Mouse (Mus musculus): ENCODE results near the gene Sorcs2.

Sorcs2 gene

DNA sequence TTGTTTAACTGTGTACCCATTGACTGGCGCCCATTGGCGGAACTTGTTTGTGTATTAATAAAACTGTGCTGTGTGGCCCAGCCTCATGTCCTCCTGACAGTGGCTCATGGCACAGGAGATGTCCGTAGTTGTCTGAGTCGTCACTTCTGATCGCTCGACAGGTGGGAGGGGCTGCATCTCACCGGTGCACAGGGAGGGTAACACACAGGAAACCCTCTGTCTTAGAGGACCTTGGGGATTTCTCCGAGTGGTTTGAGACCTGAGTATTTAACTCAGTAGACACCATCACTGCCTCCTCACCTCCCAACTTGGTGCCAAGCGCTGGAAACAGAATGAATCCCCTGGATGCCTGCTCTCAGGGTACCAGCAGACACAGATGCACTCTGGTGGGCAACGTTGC lies 394.1 kb downstream of the Sorcs2 start:
- peak; percentile 64 for DNase-seq (ENCODE audit: low read depth)

DNA sequence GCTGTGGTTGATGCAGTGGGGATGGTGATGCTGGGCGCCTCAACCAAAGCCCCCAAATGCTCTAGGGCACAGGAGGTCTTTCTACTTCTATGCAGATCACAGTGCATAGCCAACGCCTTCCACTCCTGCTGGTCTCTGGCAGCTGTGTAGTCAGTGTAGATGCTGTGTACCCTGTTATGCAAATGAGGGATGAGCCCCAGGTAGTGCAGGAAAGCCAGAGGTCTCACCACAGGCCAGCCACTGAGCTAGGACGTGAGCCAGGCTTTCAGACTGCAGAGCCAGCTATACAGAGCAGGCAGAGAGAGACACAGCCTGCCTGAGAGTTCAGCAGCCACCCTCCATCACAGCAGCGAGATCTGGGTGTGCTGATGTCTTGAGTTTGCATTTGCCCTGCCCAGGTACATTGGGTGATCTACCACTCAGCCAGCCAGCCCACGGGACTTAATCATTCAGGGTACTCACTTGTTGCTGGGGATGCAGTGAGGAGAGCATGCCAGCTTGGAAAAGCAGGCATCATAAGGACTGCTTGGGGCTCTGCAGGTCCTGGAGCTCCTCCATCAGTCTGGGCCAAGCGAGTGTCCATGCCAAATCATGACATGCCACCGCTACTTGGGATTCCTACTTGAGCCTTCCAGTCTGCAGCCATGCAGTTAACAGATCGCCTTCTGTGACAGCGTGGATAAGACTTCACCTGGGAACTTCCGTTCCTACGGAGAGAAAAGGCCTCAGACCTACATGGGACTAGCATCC lies 407.8 kb downstream of the Sorcs2 start:
- no peak for DNase-seq (ENCODE audit: low read depth)

DNA sequence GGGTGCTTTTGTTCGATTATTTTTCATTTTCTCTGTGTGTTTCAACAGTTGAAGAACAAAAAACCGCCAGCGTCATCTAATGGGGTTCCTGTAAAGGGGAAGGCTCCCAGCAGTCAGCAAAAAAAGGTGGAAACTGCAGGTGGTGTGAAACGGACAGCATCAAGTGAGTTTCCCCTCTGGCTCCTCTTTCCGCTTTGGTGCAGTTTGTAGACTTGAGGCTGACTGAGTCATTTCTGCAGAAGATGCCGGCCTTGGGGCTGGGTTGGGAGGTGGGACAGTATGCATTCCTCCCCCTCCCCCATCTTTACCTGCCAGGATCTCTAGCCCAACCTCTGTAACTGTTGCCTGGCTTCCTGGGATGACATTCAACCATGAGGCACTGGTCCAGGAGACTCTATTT lies 408.4 kb downstream of the Sorcs2 start:
- DNase-seq (ENCODE audit: low read depth) = no peak

DNA sequence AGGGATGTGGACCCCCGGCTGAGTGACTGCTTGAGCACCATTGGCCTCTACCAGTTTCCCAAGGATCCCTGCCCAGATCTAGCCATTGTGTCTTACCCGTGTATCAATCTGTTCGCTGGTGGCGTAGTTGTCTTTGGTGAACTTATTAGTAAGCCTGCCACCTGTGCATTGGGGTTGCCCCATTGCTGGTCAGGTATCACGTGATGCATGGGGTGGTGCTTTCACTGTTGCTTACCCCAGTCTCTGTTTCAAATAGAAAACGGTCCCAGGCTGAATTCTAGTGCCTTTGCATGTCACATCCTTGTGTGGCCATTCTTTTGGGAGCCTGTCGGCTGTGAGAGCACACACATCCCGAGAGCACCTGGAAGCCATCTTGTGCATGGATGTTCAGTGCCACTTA lies 409.9 kb downstream of the Sorcs2 start:
- DNase-seq (ENCODE audit: low read depth) = no peak

DNA sequence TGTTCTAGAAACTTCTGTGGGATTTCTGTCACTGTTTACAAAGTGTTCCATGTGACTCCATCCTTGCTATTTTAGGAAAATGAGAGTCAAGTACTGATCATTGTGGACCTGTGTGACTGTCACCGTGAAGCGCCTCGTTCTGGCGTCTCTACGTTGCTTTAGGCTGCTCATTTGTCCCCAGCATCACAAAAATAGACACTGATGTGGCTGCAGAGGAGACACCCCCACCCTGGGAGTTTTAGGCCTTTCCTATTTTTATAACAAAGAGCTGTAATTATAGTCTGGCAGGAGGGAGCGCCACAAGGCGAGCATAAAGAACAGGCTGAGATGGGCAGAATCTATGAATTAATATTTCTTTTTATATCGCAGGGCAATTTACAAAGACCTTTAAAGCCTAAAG lies 412.3 kb downstream of the Sorcs2 start:
- DNase-seq (ENCODE audit: low read depth) = no peak

DNA sequence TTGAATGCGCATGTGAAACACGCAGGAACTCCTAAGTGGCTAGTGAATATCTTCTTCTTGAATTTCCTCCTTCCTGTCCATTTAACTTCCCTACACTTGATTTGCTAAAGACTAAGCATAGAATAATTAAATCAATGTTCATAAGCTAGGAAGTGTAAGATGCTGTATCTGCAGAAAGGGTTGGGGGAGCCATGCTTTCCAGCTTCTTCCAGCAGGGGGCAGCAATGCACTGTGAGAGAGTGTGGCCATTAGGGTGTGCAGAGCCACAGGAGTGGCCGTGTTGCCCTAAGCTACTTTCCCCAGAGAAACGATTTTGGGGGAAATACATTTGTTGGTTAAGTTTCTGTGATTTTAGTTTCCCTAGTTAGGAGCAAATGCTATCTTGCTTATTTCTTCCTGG lies 416.0 kb downstream of the Sorcs2 start:
- peak; percentile 87 for DNase-seq (ENCODE audit: low read depth)

DNA sequence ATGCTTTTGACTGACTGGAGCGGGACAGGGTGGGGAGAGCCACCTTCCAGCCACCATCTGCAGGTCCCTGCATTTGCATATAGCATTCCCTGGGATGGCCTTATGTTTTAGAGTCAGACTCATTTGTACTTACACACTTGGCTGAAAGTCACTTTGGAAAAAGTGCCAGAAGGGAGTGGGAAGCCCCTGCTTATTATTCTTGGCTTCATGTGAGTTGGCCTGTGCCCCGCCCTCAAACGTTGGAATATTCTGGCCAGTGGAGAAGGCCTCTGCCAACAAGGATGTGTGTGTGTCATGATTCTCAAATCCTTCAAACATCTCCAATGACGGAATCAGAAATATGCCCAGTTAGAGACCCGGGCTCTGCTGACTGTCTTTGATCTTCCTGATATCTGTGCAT lies 416.6 kb downstream of the Sorcs2 start:
- no peak for DNase-seq (ENCODE audit: low read depth)

DNA sequence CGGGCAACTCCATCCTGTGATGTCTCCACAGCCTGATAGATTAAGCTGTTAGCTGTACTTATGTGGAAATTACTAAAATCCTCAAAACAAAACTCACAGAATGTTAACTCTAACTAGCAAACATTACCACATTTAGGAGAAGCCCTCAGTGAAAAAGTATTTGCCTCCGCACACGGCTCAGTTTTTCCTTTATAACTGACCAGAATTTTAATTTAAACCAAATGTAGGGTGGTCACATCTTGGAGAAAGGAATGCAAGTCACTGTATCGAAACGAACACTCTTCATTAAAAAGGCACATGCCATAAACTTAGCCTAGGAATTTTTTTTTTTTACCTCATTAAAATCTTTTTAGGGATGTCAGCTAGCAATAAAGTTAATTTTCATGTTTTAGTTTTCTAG lies 417.4 kb downstream of the Sorcs2 start:
- DNase-seq (ENCODE audit: low read depth) = no peak

DNA sequence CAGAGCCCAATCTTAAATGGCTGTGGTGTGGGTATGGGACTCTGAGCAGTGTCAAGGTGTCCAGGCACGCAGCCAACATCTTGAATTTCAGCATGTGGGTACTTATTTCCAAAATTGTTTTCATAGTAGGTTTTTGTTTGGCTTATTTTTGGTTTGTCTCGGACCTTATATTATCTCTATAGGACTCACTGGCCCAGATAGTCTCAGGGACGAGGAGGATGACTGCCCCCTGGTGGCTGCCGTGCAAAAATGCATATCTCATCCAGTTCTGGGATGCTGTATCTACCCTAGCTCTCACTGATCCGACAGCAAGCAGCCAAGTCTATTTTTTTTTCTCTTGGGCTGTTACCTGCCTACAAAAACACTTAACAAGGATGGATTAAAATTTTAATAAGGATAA lies 422.3 kb downstream of the Sorcs2 start:
- peak; percentile 82 for DNase-seq (ENCODE audit: low read depth)

DNA sequence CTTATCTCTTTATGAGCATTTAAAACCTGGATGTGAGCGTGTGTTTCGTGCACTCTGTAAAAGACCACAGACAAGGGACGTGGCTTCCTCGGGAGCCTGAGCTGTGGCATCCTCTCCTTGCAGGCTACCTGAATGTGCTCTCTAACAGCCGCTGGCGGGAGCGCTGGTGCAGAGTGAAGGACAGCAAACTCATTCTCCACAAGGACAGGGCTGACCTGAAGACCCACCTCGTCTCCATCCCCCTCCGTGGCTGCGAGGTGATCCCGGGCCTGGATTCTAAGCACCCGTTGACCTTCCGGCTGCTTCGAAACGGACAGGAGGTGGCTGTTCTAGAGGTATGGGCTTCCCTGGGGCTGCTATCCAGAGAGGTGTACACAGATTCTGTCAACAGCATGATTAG lies 423.7 kb downstream of the Sorcs2 start:
- DNase-seq (ENCODE audit: low read depth) = no peak

DNA sequence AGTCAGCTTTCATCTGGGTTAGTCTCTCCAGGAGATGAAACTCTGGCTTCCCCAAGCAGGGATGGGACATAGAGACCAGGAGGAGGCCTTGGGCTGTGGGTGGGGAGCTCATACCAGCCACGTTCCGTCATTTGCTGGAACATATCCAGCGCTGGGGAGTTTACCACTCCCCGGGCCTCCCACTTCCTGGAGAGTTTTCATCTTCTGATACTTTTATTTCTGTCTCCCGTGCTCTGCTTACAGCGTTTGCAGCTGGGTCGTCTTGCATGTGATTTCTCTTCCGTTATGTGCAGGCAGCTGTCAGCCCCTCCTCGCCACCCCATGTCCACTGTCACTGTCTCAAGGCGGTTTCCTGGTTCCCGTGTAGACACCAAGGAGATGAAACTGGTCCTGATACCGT lies 424.1 kb downstream of the Sorcs2 start:
- DNase-seq (ENCODE audit: low read depth) = peak; percentile 79

DNA sequence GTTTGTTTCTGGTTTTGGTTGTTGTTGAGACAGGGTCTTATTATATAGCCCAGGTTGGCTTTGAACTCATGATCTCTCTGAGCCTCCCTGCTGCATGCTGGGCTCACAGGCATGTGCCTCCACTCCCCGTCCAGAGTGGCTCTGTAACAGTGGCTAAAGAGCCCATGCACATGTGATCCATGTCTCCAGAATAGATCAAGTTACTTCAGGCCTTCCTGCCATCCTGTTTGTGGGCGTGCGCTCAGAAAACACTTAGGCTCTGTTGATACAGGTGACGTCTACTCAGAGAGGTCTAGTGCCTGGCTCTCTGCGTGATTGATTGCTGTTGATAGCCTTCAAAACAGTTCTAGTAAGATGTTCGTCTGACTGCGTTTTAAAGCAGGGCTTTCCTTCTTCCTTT lies 425.2 kb downstream of the Sorcs2 start:
- peak; percentile 16 for DNase-seq (ENCODE audit: low read depth)

DNA sequence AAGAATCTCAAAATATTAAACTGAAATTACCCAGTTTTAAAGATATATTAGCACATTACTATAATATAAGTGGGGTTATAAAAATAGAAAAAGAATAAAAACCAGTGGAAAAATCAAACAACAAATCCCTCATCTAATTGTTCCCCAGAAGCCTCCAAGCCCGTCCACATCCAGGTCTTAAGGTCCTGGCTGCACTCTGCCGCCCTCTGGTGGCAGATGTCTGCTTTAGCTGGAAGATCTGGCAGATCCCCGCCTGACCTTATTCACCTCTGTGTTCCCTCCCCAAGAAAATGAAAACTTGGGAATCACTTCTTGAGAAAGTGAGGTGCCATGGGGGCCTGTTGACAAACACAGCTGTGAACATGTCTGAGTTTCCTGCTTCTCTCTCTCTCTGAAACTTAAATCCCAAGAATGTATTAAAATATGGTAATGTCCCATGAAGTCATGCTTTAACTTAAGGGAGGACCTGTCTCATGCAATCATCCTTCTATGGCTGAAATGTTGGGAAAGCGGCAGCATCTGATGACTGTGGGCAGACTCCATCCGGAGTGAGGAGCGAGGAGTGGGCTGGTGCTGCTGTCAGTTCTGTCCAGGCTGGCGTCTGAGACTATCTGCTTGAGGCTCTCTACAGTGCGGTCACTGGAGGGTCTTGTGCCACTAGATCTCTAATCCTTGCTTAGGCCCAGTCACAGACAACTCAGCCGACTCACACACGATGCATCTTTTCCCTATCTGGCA lies 425.9 kb downstream of the Sorcs2 start:
- peak; percentile 83 for DNase-seq (ENCODE audit: low read depth)

DNA sequence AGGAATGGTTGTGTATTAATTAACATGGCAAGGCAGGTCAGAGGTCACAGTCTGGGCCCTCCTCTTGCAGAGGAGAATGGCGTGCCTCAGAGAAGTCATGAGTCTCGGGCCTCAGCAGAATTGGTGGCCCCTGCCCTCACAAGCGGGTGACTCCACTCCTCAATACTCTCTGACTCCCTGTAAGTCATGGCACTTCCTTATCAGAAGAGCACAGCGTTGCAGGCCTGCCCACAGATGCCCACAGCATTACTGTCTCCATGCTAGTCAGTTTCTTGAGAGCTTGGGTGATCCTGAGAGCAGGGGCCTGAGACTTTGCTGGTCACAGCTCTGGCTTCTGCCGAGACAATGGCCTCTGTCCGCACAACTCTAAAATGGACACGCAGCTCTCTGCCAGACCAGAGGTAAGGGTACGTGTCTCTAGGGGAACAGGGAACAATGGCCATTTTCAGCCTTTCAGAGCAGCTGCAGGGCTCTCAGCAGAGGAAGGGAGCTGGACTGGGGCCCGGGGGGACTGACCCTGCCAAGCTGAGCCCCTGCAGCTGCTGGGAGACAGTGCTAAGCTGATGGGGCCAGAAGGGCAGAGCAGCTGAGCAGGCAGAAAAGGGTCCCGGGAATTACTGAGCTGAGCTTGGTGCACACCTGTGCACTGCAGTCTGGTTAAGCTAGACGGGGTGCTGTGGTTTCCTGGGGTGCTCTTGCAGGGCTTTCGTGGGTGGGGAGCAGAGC lies 427.4 kb downstream of the Sorcs2 start:
- DNase-seq (ENCODE audit: low read depth) = no peak

DNA sequence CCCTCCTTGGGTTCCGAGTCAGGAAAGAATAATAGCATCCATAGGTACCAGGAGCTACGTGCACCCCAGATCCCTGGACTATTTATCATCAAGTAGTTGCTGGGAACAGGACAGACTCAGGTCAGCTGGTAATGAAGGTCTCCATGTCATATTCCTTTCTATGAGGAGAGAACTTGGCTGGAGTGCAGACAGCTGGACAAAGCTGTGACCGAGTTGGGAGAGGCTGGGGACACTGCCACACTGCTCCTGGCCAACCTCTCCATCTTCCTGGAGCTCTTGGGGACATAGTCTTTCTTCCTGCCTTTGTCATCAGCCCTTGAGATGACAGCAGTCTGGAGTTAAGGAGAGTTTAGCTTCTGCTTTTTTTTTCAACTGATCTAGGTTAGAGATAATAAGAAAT lies 428.1 kb downstream of the Sorcs2 start:
- no peak for DNase-seq (ENCODE audit: low read depth)

All from naive thymus-derived CD4-positive, alpha-beta T cell, adult 2 months (primary cell).